Mouse (Mus musculus): ENCODE measurements around the gene Gpr155. TPM values are rescaled to one million over a fixed set of nuclear protein-coding genes. Genes with fewer than 3 reads are reported as not detected.

Gpr155 gene
- polyA plus RNA-seq, 1 experiment from 2014 or later = 6.5 TPM

- WGBS = 61% methylated on average over 8 of the region's 8 CpGs
- no peak for ATAC-seq (ENCODE audit: insufficient read depth, low FRiP score)
- Histone ChIP-seq H3K36me3 (ENCODE audit: control insufficient read depth, insufficient read depth, low read length) (no peaks in the 10 kb centered on the region), H3K27me3 (ENCODE audit: control insufficient read depth, insufficient read depth, low read length) (no peaks in the 10 kb centered on the region), H3K4me2 (ENCODE audit: low read depth, low read length) (no peak overlapping the region), H3K27ac (ENCODE audit: low read length) (no peak overlapping the region), H3K4me1 (ENCODE audit: control insufficient read depth, insufficient read depth, low read length) (no peaks in the 10 kb centered on the region), H3K9me3 (replicated peaks; ENCODE audit: control insufficient read depth, low read length) (no peaks in the 10 kb centered on the region), H3K9ac (ENCODE audit: low read length) (no peak overlapping the region), H3K4me3 (replicated peaks; ENCODE audit: low read length) (no peak overlapping the region)
Observed at GRCm38 (mm10) chr2:73395516-73395915, 9.1 kb upstream of the Gpr155 start.

GRCm38 (mm10) chr2:73394476-73394875 is 8.1 kb upstream of the Gpr155 start:
- H3K4me3 ChIP-seq (replicated peaks; ENCODE audit: low read length) = no peak overlapping the region
- no peak overlapping the region for H3K9ac ChIP-seq (ENCODE audit: low read length)
- H3K4me2 ChIP-seq (ENCODE audit: low read depth, low read length) = no peak overlapping the region
- 82% methylated on average over 3 of the region's 3 CpGs for WGBS
- H3K27ac ChIP-seq (ENCODE audit: low read length) = no peak overlapping the region
- no peaks in the 10 kb centered on the region for H3K9me3 ChIP-seq (replicated peaks; ENCODE audit: control insufficient read depth, low read length)
- H3K27me3 ChIP-seq (ENCODE audit: control insufficient read depth, insufficient read depth, low read length) = no peaks in the 10 kb centered on the region
- no peak for ATAC-seq (ENCODE audit: insufficient read depth, low FRiP score)
- H3K36me3 ChIP-seq (ENCODE audit: control insufficient read depth, insufficient read depth, low read length) = no peaks in the 10 kb centered on the region
- no peaks in the 10 kb centered on the region for H3K4me1 ChIP-seq (ENCODE audit: control insufficient read depth, insufficient read depth, low read length)

GRCm38 (mm10) chr2:73392772-73393171 is 6.4 kb upstream of the Gpr155 start:
- H3K27ac ChIP-seq (ENCODE audit: low read length) = no peak overlapping the region
- H3K9me3 ChIP-seq (replicated peaks; ENCODE audit: control insufficient read depth, low read length) = no peaks in the 10 kb centered on the region
- no peak overlapping the region for H3K9ac ChIP-seq (ENCODE audit: low read length)
- H3K4me2 ChIP-seq (ENCODE audit: low read depth, low read length) = no peak overlapping the region
- no peaks in the 10 kb centered on the region for H3K27me3 ChIP-seq (ENCODE audit: control insufficient read depth, insufficient read depth, low read length)
- no peaks in the 10 kb centered on the region for H3K36me3 ChIP-seq (ENCODE audit: control insufficient read depth, insufficient read depth, low read length)
- no peak overlapping the region for H3K4me3 ChIP-seq (replicated peaks; ENCODE audit: low read length)
- WGBS = 83% methylated on average over 2 of the region's 2 CpGs
- no peaks in the 10 kb centered on the region for H3K4me1 ChIP-seq (ENCODE audit: control insufficient read depth, insufficient read depth, low read length)
- ATAC-seq (ENCODE audit: insufficient read depth, low FRiP score) = no peak

GRCm38 (mm10) chr2:73389951-73390350 is 3.6 kb upstream of the Gpr155 start:
- H3K9ac ChIP-seq (ENCODE audit: low read length) = no peak overlapping the region
- H3K9me3 ChIP-seq (replicated peaks; ENCODE audit: control insufficient read depth, low read length) = no peaks in the 10 kb centered on the region
- H3K4me1 ChIP-seq (ENCODE audit: control insufficient read depth, insufficient read depth, low read length) = no peaks in the 10 kb centered on the region
- no peaks in the 10 kb centered on the region for H3K36me3 ChIP-seq (ENCODE audit: control insufficient read depth, insufficient read depth, low read length)
- H3K27me3 ChIP-seq (ENCODE audit: control insufficient read depth, insufficient read depth, low read length) = no peaks in the 10 kb centered on the region
- no peak overlapping the region for H3K27ac ChIP-seq (ENCODE audit: low read length)
- no peak for ATAC-seq (ENCODE audit: insufficient read depth, low FRiP score)
- 86% methylated on average over 3 of the region's 3 CpGs for WGBS
- no peak overlapping the region for H3K4me3 ChIP-seq (replicated peaks; ENCODE audit: low read length)
- no peak overlapping the region for H3K4me2 ChIP-seq (ENCODE audit: low read depth, low read length)

GRCm38 (mm10) chr2:73387806-73388205 is 1.4 kb upstream of the Gpr155 start:
- Histone ChIP-seq H3K27ac (ENCODE audit: low read length) (peak overlapping the region; percentile 41; the same call in 1 of the 2 replicates), H3K36me3 (ENCODE audit: control insufficient read depth, insufficient read depth, low read length) (no peaks in the 10 kb centered on the region), H3K9ac (ENCODE audit: low read length) (no peak overlapping the region), H3K4me2 (ENCODE audit: low read depth, low read length) (no peak overlapping the region), H3K4me1 (ENCODE audit: control insufficient read depth, insufficient read depth, low read length) (no peaks in the 10 kb centered on the region), H3K27me3 (ENCODE audit: control insufficient read depth, insufficient read depth, low read length) (no peaks in the 10 kb centered on the region), H3K4me3 (replicated peaks; ENCODE audit: low read length) (no peak overlapping the region), H3K9me3 (replicated peaks; ENCODE audit: control insufficient read depth, low read length) (no peaks in the 10 kb centered on the region)
- ATAC-seq (ENCODE audit: insufficient read depth, low FRiP score) = no peak
- 56% methylated on average over 1 of the region's 1 CpGs for WGBS

GRCm38 (mm10) chr2:73385641-73386355 is 574 bp downstream of the Gpr155 start:
- no peak overlapping the region for H3K27ac ChIP-seq (ENCODE audit: low read length)
- WGBS = 2% methylated on average over 29 of the region's 29 CpGs
- H3K4me3 ChIP-seq (replicated peaks; ENCODE audit: low read length) = peak overlapping the region; percentile 76
- H3K9me3 ChIP-seq (replicated peaks; ENCODE audit: control insufficient read depth, low read length) = no peaks in the 10 kb centered on the region
- peak overlapping the region; percentile 99 for H3K4me2 ChIP-seq (ENCODE audit: low read depth, low read length)
- no peaks in the 10 kb centered on the region for H3K4me1 ChIP-seq (ENCODE audit: control insufficient read depth, insufficient read depth, low read length)
- ATAC-seq (ENCODE audit: insufficient read depth, low FRiP score) = no peak
- no peaks in the 10 kb centered on the region for H3K27me3 ChIP-seq (ENCODE audit: control insufficient read depth, insufficient read depth, low read length)
- H3K9ac ChIP-seq (ENCODE audit: low read length) = peak overlapping the region; percentile 73
- H3K36me3 ChIP-seq (ENCODE audit: control insufficient read depth, insufficient read depth, low read length) = no peaks in the 10 kb centered on the region

- H3K4me2 ChIP-seq (ENCODE audit: low read depth, low read length) = no peak overlapping the region
- H3K9ac ChIP-seq (ENCODE audit: low read length) = no peak overlapping the region
- WGBS = 87% methylated on average over 4 of the region's 4 CpGs
- no peaks in the 10 kb centered on the region for H3K36me3 ChIP-seq (ENCODE audit: control insufficient read depth, insufficient read depth, low read length)
- H3K9me3 ChIP-seq (replicated peaks; ENCODE audit: control insufficient read depth, low read length) = no peaks in the 10 kb centered on the region
- H3K27me3 ChIP-seq (ENCODE audit: control insufficient read depth, insufficient read depth, low read length) = no peaks in the 10 kb centered on the region
- peak overlapping the region; percentile 76; the same call in 1 of the 2 replicates for H3K4me3 ChIP-seq (replicated peaks; ENCODE audit: low read length)
- no peak for ATAC-seq (ENCODE audit: insufficient read depth, low FRiP score)
- no peaks in the 10 kb centered on the region for H3K4me1 ChIP-seq (ENCODE audit: control insufficient read depth, insufficient read depth, low read length)
- H3K27ac ChIP-seq (ENCODE audit: low read length) = no peak overlapping the region
Observed at GRCm38 (mm10) chr2:73385172-73385571, 1.2 kb downstream of the Gpr155 start.

GRCm38 (mm10) chr2:73380298-73380975 is 5.9 kb downstream of the Gpr155 start:
- no peak for ATAC-seq (ENCODE audit: insufficient read depth, low FRiP score)
- H3K27ac ChIP-seq (ENCODE audit: low read length) = no peak overlapping the region
- H3K9me3 ChIP-seq (replicated peaks; ENCODE audit: control insufficient read depth, low read length) = no peaks in the 10 kb centered on the region
- H3K9ac ChIP-seq (ENCODE audit: low read length) = no peak overlapping the region
- H3K27me3 ChIP-seq (ENCODE audit: control insufficient read depth, insufficient read depth, low read length) = no peaks in the 10 kb centered on the region
- H3K4me1 ChIP-seq (ENCODE audit: control insufficient read depth, insufficient read depth, low read length) = no peaks in the 10 kb centered on the region
- H3K4me2 ChIP-seq (ENCODE audit: low read depth, low read length) = no peak overlapping the region
- H3K36me3 ChIP-seq (ENCODE audit: control insufficient read depth, insufficient read depth, low read length) = no peaks in the 10 kb centered on the region
- H3K4me3 ChIP-seq (replicated peaks; ENCODE audit: low read length) = no peak overlapping the region
- 59% methylated on average over 9 of the region's 9 CpGs for WGBS

GRCm38 (mm10) chr2:73379656-73380055 is 6.7 kb downstream of the Gpr155 start:
- WGBS = 72% methylated on average over 5 of the region's 5 CpGs
- ATAC-seq (ENCODE audit: insufficient read depth, low FRiP score) = no peak
- H3K4me1 ChIP-seq (ENCODE audit: control insufficient read depth, insufficient read depth, low read length) = no peaks in the 10 kb centered on the region
- H3K4me2 ChIP-seq (ENCODE audit: low read depth, low read length) = no peak overlapping the region
- H3K27me3 ChIP-seq (ENCODE audit: control insufficient read depth, insufficient read depth, low read length) = no peaks in the 10 kb centered on the region
- no peaks in the 10 kb centered on the region for H3K36me3 ChIP-seq (ENCODE audit: control insufficient read depth, insufficient read depth, low read length)
- no peak overlapping the region for H3K9ac ChIP-seq (ENCODE audit: low read length)
- no peak overlapping the region for H3K27ac ChIP-seq (ENCODE audit: low read length)
- H3K9me3 ChIP-seq (replicated peaks; ENCODE audit: control insufficient read depth, low read length) = no peaks in the 10 kb centered on the region
- no peak overlapping the region for H3K4me3 ChIP-seq (replicated peaks; ENCODE audit: low read length)
